Mouse (Mus musculus): ENCODE data around the gene Zfp683. TPM values are rescaled to one million over a fixed set of nuclear protein-coding genes. Genes with fewer than 3 reads are reported as not detected.
A peak's percentile ranks its signal among the peaks of the same experiment; 100 is the strongest.

Gene Zfp683
- polyA plus RNA-seq, 1 experiment from 2014 or later: not detected

DNA sequence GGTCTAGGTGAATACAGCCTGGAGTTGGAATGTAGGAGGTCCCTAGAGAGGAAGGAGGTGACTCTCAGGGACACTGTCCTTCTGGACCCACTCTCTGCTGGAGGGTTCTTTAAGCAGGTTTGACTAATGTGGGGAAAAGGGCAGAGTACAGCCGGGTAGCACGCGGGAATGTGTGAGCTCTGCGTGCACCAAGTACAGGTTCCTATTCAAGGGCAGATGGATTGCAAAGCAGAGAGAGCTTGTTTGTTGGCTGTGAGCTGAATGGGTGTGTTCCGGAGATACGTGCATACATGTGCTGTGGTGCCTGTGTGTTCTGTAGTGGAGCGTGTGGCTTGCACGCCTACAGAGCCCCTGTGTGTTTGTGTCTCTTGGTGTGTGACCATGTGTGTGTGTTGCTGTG, 13.7 kb downstream of the Zfp683 start:
- Histone ChIP-seq H3K4me2 (ENCODE audit: low read length) (no peak overlapping the region), H3K9me3 (ENCODE audit: control insufficient read depth, low read length) (no peaks in the 10 kb centered on the region), H3K4me1 (ENCODE audit: control insufficient read depth in 2 of 2, insufficient read depth in 2 of 2, low read length in 2 of 2) (no peaks in the 10 kb centered on the region; a peak in 1 of 4 replicates), H3K36me3 (ENCODE audit: control insufficient read depth, insufficient read depth, low read length) (no peaks in the 10 kb centered on the region), H3K4me3 (ENCODE audit: control insufficient read depth in 1 of 2, insufficient read depth in 1 of 2, low read depth in 1 of 2, low read length in 2 of 2) (no peak overlapping the region), H3K9ac (ENCODE audit: low read length) (no peak overlapping the region), H3K27me3 (ENCODE audit: control insufficient read depth, insufficient read depth, low read length) (peaks cover 16% of the 10 kb centered on the region), H3K27ac (replicated peaks in 1 of 2; ENCODE audit: control insufficient read depth in 1 of 2, insufficient read depth in 1 of 2, low read depth in 2 of 2, low read length in 2 of 2) (no peak overlapping the region)
- WGBS: 85% methylated on average over 8 of the region's 8 CpGs
- no peak for ATAC-seq (ENCODE audit: insufficient number of reproducible peaks, insufficient read depth, low FRiP score, low read depth)

DNA sequence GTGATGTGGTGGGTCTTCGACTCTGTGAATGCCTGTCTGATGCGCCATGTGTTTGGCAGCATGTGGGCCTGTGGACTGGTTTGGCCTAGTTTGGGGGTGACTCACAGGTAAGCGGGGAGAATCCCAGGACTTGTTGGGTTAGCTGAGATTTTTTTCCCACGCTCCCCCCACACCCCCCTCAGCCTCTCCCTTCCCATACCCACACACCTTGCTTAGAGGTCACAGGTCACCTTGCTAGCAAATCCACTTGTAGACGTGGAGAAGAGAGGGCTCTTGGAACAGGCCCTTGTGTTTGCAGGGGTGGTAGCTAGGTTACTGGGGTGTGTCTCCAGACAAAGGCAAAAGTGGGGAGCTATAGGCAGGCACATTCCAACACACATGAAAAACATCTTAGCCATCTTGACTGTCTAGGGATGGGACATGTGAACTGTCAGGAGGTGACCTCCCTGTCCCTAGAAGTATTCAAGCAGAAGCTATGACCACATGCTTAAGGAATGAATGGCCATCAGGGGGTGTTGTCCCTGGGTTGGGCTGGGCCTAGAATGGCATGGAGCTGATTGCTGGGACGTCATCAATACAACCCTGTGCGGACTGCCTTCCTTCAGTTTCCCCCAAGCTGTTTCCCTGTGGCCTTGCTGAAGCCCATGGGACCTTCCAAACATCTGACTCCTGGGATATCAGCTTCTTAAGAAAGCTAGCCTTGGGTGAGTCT, 14.4 kb downstream of the Zfp683 start:
- H3K36me3 ChIP-seq (ENCODE audit: control insufficient read depth, insufficient read depth, low read length): no peaks in the 10 kb centered on the region
- H3K9me3 ChIP-seq (ENCODE audit: control insufficient read depth, low read length): no peaks in the 10 kb centered on the region
- 75% methylated on average over 7 of the region's 7 CpGs for WGBS
- H3K9ac ChIP-seq (ENCODE audit: low read length): no peak overlapping the region
- no peak overlapping the region for H3K4me2 ChIP-seq (ENCODE audit: low read length)
- H3K4me3 ChIP-seq (ENCODE audit: control insufficient read depth in 1 of 2, insufficient read depth in 1 of 2, low read depth in 1 of 2, low read length in 2 of 2): no peak overlapping the region
- H3K27me3 ChIP-seq (ENCODE audit: control insufficient read depth, insufficient read depth, low read length): peaks cover 14% of the 10 kb centered on the region
- no peak overlapping the region for H3K27ac ChIP-seq (replicated peaks in 1 of 2; ENCODE audit: control insufficient read depth in 1 of 2, insufficient read depth in 1 of 2, low read depth in 2 of 2, low read length in 2 of 2)
- no peaks in the 10 kb centered on the region; a peak in 1 of 4 replicates for H3K4me1 ChIP-seq (ENCODE audit: control insufficient read depth in 2 of 2, insufficient read depth in 2 of 2, low read length in 2 of 2)
- no peak for ATAC-seq (ENCODE audit: insufficient number of reproducible peaks, insufficient read depth, low FRiP score, low read depth)

DNA sequence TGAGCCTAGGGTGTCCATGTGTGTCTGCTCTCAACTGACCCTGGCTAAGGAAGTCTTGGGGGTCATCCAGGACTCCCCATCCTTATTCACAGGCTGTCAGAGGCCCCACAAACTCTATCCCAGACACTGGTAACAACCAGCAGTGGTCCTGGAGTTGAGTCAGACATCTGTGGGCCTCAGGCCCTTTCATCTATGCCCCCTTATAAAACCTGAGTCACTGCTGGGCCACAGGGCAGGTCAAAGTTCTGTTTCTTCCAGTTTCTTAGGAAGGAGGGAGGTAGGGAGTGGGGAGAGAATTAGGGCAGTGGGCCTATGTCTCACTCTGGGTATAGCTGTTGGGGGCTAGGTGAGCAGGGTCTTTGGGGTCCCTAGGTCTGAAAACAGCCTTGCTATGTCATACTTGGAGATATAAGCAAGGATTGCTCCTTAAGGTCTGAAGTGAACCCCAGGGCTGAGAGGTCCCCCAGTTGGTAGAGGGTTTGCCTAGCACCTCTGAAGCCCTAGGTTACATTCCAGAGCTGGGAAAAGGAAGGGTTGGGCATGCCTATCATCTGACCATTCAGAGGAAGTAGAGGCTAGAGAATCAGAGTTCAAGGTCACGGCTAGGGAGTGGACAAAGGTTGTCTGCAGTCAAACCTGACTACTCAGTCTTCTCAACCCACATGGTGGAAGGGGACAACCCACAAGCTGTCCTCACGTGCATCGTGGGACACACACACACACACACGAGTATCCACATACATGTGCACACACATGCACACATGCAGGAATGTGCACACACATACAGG, 15.3 kb downstream of the Zfp683 start:
- no peaks in the 10 kb centered on the region for H3K36me3 ChIP-seq (ENCODE audit: control insufficient read depth, insufficient read depth, low read length)
- H3K4me1 ChIP-seq (ENCODE audit: control insufficient read depth in 2 of 2, insufficient read depth in 2 of 2, low read length in 2 of 2): no peaks in the 10 kb centered on the region; a peak in 1 of 4 replicates

DNA sequence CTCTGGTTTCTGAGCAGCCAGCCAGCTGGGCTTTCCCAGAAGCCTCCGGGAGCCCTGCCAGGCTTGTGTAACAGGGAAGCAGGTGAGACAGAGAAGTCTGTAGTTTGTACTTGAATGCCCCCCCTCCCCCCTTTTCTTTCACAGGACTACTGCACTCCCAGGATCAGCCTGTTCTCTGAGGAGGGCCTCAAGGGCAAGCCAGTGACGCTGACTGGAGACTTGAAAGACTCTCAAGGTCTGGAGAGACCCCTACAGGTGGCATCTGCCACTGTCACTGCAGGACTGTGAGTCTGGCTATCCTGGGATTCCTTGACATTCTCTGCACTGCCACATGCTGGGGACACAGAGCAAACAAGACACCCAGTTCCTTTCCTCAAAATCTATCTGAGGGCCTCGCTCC, 25.1 kb downstream of the Zfp683 start:
- no peak overlapping the region for H3K9ac ChIP-seq (ENCODE audit: low read length)
- no peak overlapping the region for H3K27ac ChIP-seq (replicated peaks in 1 of 2; ENCODE audit: control insufficient read depth in 1 of 2, insufficient read depth in 1 of 2, low read depth in 2 of 2, low read length in 2 of 2)
- 0 out of 2 replicates have a peak, but pooled peaks have one; percentile 18 for ATAC-seq (ENCODE audit: insufficient number of reproducible peaks, insufficient read depth, low FRiP score, low read depth)
- no peaks in the 10 kb centered on the region for H3K36me3 ChIP-seq (ENCODE audit: control insufficient read depth, insufficient read depth, low read length)
- peaks cover 9 to 13% of the 10 kb centered on the region in 2 experiments; a peak in 3 of 4 replicates for H3K4me1 ChIP-seq (ENCODE audit: control insufficient read depth in 2 of 2, insufficient read depth in 2 of 2, low read length in 2 of 2)
- no peak overlapping the region for H3K4me2 ChIP-seq (ENCODE audit: low read length)
- 18% methylated on average over 3 of the region's 3 CpGs for WGBS
- no peak overlapping the region for H3K4me3 ChIP-seq (ENCODE audit: control insufficient read depth in 1 of 2, insufficient read depth in 1 of 2, low read depth in 1 of 2, low read length in 2 of 2)
- H3K9me3 ChIP-seq (ENCODE audit: control insufficient read depth, low read length): no peaks in the 10 kb centered on the region
- peaks cover 27% of the 10 kb centered on the region for H3K27me3 ChIP-seq (ENCODE audit: control insufficient read depth, insufficient read depth, low read length)

More for the DNA sequence above, 15.3 kb downstream of the Zfp683 start:
- H3K4me3 ChIP-seq (ENCODE audit: control insufficient read depth in 1 of 2, insufficient read depth in 1 of 2, low read depth in 1 of 2, low read length in 2 of 2): no peak overlapping the region
- 83% methylated on average over 4 of the region's 4 CpGs for WGBS
- no peak for ATAC-seq (ENCODE audit: insufficient number of reproducible peaks, insufficient read depth, low FRiP score, low read depth)
- no peak overlapping the region for H3K9ac ChIP-seq (ENCODE audit: low read length)
- peaks cover 8% of the 10 kb centered on the region; the same call in 1 of the 2 replicates for H3K27me3 ChIP-seq (ENCODE audit: control insufficient read depth, insufficient read depth, low read length)
- no peak overlapping the region for H3K27ac ChIP-seq (replicated peaks in 1 of 2; ENCODE audit: control insufficient read depth in 1 of 2, insufficient read depth in 1 of 2, low read depth in 2 of 2, low read length in 2 of 2)
- no peaks in the 10 kb centered on the region for H3K9me3 ChIP-seq (ENCODE audit: control insufficient read depth, low read length)
- H3K4me2 ChIP-seq (ENCODE audit: low read length): no peak overlapping the region

DNA sequence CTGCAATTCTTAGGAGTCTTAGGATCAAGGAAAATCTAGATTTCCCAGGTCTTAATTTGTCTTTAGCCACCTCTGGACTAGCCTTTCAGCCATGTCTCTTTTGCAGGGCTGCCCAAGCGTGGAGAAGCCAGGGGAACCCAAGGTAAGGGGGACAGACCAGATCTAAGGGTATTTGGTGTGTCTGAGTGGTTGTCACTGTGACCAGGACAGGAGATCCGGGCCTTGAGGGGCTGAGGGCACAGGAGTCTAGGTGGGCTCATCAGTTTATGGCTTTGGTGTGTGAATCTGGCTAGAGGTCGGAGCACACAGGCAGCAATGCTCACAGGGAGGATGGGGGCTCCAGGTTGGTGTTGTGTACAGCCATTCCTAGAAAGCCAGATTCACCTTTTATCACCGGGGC, 27.0 kb downstream of the Zfp683 start:
- Histone ChIP-seq H3K4me1 (ENCODE audit: control insufficient read depth in 2 of 2, insufficient read depth in 2 of 2, low read length in 2 of 2) (peaks cover 9 to 13% of the 10 kb centered on the region in 2 experiments; a peak in 3 of 4 replicates), H3K27ac (replicated peaks in 1 of 2; ENCODE audit: control insufficient read depth in 1 of 2, insufficient read depth in 1 of 2, low read depth in 2 of 2, low read length in 2 of 2) (no peak overlapping the region), H3K27me3 (ENCODE audit: control insufficient read depth, insufficient read depth, low read length) (peaks cover 27% of the 10 kb centered on the region), H3K9ac (ENCODE audit: low read length) (no peak overlapping the region), H3K4me2 (ENCODE audit: low read length) (no peak overlapping the region), H3K4me3 (ENCODE audit: control insufficient read depth in 1 of 2, insufficient read depth in 1 of 2, low read depth in 1 of 2, low read length in 2 of 2) (no peak overlapping the region), H3K36me3 (ENCODE audit: control insufficient read depth, insufficient read depth, low read length) (no peaks in the 10 kb centered on the region), H3K9me3 (ENCODE audit: control insufficient read depth, low read length) (no peaks in the 10 kb centered on the region)
- 84% methylated on average over 4 of the region's 4 CpGs for WGBS
- no peak for ATAC-seq (ENCODE audit: insufficient number of reproducible peaks, insufficient read depth, low FRiP score, low read depth)

DNA sequence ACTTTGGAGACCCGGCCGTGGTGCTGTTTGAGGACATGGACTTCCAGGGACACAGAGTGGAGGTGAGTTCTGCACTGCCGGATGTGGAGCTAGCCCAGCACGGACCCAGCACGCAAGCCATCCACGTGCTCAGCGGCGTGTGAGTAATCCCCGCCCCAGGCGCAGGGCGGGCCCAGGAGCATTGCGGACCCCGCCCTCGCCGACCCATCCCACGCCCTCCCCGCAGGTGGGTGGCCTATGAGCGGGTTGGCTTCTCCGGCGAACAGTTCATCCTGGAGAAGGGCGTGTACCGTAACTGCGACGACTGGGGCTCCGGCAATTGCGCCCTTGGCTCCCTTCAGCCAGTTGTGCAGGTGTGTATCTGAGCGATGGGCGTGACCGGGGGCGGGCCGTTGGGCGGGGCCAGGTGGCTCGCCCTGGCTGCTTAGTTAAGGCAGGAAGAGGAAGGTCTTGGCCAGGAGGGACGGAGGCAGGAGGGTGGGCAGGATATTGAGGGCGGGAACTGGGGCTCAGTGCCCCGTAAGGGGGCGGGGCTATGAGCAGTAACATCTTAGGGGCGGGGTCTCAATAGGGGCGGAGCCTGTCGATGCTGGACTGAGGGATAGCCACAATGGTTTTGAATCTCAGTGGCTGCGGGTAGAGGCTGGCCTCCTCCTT, 28.2 kb downstream of the Zfp683 start:
- Histone ChIP-seq H3K27ac (replicated peaks in 1 of 2; ENCODE audit: control insufficient read depth in 1 of 2, insufficient read depth in 1 of 2, low read depth in 2 of 2, low read length in 2 of 2) (no peak overlapping the region), H3K4me1 (ENCODE audit: control insufficient read depth in 2 of 2, insufficient read depth in 2 of 2, low read length in 2 of 2) (peaks cover 9 to 13% of the 10 kb centered on the region in 2 experiments; a peak in 3 of 4 replicates), H3K4me3 (ENCODE audit: control insufficient read depth in 1 of 2, insufficient read depth in 1 of 2, low read depth in 1 of 2, low read length in 2 of 2) (peak overlapping the region; percentile 41 to 44), H3K27me3 (ENCODE audit: control insufficient read depth, insufficient read depth, low read length) (peaks cover 27% of the 10 kb centered on the region), H3K9me3 (ENCODE audit: control insufficient read depth, low read length) (no peaks in the 10 kb centered on the region), H3K36me3 (ENCODE audit: control insufficient read depth, insufficient read depth, low read length) (no peaks in the 10 kb centered on the region), H3K4me2 (ENCODE audit: low read length) (peak overlapping the region; percentile 75), H3K9ac (ENCODE audit: low read length) (no peak overlapping the region)
- WGBS: under 1% methylated on average over 36 of the region's 41 CpGs
- ATAC-seq (ENCODE audit: insufficient number of reproducible peaks, insufficient read depth, low FRiP score, low read depth): 0 out of 2 replicates have a peak, but pooled peaks have one; percentile 44

DNA sequence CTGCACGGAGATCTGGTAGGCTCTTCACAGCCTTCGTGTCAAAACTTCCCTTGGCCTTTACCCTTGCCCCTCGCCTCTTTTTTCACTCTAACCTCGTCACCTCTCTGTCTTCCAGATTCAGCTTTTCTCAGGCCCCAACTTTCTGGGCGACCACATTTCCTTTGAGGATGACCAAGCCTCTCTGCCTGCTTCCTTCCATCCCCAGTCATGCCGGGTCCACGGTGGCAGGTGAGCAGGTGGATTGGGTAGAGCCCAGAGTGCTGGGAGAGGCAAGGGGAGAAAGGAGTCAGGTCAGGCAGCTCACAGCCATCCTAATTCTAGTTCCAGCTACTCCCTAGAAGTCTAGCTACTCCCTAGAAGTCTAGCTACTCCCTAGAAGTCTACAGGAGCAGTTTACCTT, 28.8 kb downstream of the Zfp683 start:
- Histone ChIP-seq H3K4me3 (ENCODE audit: control insufficient read depth in 1 of 2, insufficient read depth in 1 of 2, low read depth in 1 of 2, low read length in 2 of 2) (peak overlapping the region; percentile 8 to 44; a peak in 2 of 4 replicates), H3K27me3 (ENCODE audit: control insufficient read depth, insufficient read depth, low read length) (peaks cover 27% of the 10 kb centered on the region), H3K27ac (replicated peaks in 1 of 2; ENCODE audit: control insufficient read depth in 1 of 2, insufficient read depth in 1 of 2, low read depth in 2 of 2, low read length in 2 of 2) (no peak overlapping the region), H3K9ac (ENCODE audit: low read length) (no peak overlapping the region), H3K36me3 (ENCODE audit: control insufficient read depth, insufficient read depth, low read length) (no peaks in the 10 kb centered on the region), H3K4me2 (ENCODE audit: low read length) (peak overlapping the region; percentile 75), H3K9me3 (ENCODE audit: control insufficient read depth, low read length) (no peaks in the 10 kb centered on the region), H3K4me1 (ENCODE audit: control insufficient read depth in 2 of 2, insufficient read depth in 2 of 2, low read length in 2 of 2) (peaks cover 9 to 13% of the 10 kb centered on the region in 2 experiments; a peak in 3 of 4 replicates)
- WGBS: 23% methylated on average over 7 of the region's 7 CpGs
- ATAC-seq (ENCODE audit: insufficient number of reproducible peaks, insufficient read depth, low FRiP score, low read depth): no peak

Measured in heart, embryonic 14.5 days (tissue).